Mouse (Mus musculus): ENCODE data around the gene Olfr267. TPM values are rescaled to one million over a fixed set of nuclear protein-coding genes. Genes with fewer than 3 reads are reported as not detected.

Gene Olfr267
- under 1 TPM in 1 of 2 experiments, not detected in 1; 0.23 TPM for polyA plus RNA-seq (2017; shearing (Covaris generic))

GRCm38 (mm10) chr4:58787616-58788015 lies at the start of gene Olfr267:
Gene Olfr267 (minus strand): TSS chr4:58787716.

Other genes starting within 250 kb of the Olfr267 start
- gene Lpar1, start 233.8 kb downstream of the Olfr267 start, polyA plus RNA-seq (2017; shearing (Covaris generic)) = under 1 TPM in 1 of 2 experiments, not detected in 1; 0.34 TPM
- 10 to 100 TPM; 38.9 to 41.5 TPM for gene Ecpas, start 125.0 kb upstream of the Olfr267 start, polyA plus RNA-seq (2017; shearing (Covaris generic))
- not detected for gene Zkscan16, start 155.9 kb upstream of the Olfr267 start, polyA plus RNA-seq (2017; shearing (Covaris generic))
- gene Ptgr1, start 199.4 kb upstream of the Olfr267 start, polyA plus RNA-seq (2017; shearing (Covaris generic)) = under 1 TPM; 0.42 to 0.95 TPM
- gene Dnajc25, start 207.3 kb upstream of the Olfr267 start, polyA plus RNA-seq (2017; shearing (Covaris generic)) = 1 to 10 TPM; 5.4 to 6.9 TPM
- 1 to 10 TPM; 7.2 to 8.0 TPM for gene Gm20503, start 215.5 kb upstream of the Olfr267 start, polyA plus RNA-seq (2017; shearing (Covaris generic))
- 100 to 1,000 TPM; 152 TPM for gene Gng10, start 247.4 kb upstream of the Olfr267 start, polyA plus RNA-seq (2017; shearing (Covaris generic))

All from activated CD4-positive, CD25-positive, alpha-beta regulatory T cell (primary cell).